Mouse (Mus musculus): ENCODE data around the gene Spaar.

The Spaar gene

GRCm38 (mm10) chr4:43798936-43799335 lies 69.1 kb downstream of the Spaar start:
- no peak for DNase-seq (ENCODE audit: low spot score in 2 of 2)
